Mouse (Mus musculus) yolk sac, embryonic 10.5 days (tissue): ENCODE results near the gene Marveld1.
A peak's percentile ranks its signal among the peaks of the same experiment; 100 is the strongest.

Source experiments
- DNase-seq: peaks from one replicate; pipeline ENCODE4 v3.0.0-alpha.2; 2017; ENCODE audit warnings: low spot score

Gene Marveld1

DNA sequence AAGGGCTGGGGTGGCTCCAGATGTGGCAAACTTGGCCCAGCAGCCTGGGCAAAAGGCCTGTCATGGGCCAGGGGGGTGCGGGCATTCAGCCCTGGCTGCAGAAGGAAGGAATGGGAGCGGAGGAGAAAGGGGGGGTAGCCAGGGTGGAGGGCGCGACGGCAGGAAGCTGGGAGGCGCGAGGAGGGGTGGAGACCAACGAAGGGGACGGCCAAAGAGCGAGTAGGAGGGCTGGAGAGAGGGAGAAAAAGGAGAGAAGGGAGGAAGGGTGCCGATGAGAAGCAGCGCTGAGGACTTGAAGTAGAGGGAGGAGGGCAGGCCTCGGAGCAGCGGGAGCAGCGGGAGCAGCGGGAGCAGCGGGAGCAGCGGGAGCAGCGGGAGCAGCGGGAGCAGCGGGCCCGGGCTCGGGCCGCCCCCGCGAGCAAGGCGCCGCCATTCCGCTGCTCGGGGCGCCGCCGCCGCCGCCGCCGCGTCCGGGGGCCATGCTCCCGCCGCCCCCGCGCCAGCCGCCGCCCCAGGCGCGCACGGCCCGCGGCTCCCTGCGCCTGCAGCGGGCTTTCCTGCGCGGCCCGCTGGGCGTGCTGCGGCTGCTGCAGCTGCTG lies at the start of gene Marveld1:
TSS of gene Marveld1 (plus strand) at position 231 of the 599 bp plus-strand sequence.
- DNase-seq = peak; percentile 81

GRCm38 (mm10) chr19:42099406-42099805 lies 47.8 kb upstream of the Marveld1 start:
- no peak for DNase-seq

DNA sequence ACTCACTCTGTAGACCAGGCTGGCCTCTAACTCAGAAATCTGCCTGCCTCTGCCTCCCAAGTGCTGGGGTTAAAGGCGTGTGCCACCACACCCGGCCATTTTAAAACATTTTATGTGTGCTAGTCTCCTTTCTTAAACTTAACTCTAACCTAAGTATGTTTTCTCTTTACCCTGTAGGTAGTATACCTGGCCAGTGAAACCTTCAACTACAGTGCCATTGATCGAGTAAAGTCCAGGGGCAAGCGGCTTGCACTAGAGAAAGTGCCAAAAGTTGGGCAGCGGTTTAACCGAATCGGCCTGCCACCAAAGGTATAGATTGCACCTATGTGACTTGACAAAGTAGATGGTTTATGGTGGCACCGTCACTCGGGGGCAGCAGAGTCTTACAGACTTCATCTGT lies 42.5 kb upstream of the Marveld1 start:
- DNase-seq = no peak

- no peak for DNase-seq
Measured at GRCm38 (mm10) chr19:42115783-42116335, 31.3 kb upstream of the Marveld1 start.

DNA sequence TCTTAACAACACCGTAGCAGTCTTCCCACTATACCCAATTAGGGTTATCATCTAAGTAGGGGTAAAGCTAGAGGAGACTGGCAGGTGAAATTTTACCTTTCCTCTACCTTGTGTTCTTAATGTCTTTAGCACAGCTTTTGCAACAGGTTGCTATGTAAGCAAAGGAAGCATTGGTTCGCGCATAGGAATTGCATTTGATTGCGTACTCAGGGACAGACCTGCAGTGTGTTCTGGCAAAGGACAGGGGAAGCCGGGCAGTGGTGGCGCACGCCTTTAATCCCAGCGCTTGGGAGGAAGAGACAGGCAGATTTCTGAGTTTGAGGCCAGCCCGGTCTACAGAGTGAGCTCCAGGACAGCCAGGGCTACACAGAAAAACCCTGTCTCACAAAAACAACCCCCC lies 29.1 kb upstream of the Marveld1 start:
- no peak for DNase-seq

GRCm38 (mm10) chr19:42118596-42118995 lies 28.6 kb upstream of the Marveld1 start:
- DNase-seq = no peak

- DNase-seq = no peak
Measured at GRCm38 (mm10) chr19:42120451-42120850, 26.7 kb upstream of the Marveld1 start.

DNA sequence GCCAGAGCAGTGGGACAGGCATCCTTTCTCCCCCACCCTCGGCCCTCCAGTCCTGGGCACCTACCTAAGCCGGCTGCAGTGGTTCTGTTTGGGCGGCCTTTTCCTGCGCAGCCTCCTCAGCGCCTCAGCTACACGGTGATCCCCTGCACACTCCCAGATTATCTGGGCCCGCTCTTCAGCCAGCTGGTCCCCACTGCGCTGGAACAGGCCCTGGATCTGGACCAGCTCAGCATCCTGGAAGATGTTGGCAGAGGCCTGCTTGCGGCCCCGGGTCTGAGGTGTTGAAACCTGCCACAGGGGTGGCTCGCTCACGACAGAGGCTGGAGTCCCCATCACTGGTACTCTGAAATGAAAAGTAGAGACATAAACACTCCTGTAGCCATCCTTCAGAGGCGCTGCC lies 22.5 kb upstream of the Marveld1 start:
- DNase-seq = no peak

DNA sequence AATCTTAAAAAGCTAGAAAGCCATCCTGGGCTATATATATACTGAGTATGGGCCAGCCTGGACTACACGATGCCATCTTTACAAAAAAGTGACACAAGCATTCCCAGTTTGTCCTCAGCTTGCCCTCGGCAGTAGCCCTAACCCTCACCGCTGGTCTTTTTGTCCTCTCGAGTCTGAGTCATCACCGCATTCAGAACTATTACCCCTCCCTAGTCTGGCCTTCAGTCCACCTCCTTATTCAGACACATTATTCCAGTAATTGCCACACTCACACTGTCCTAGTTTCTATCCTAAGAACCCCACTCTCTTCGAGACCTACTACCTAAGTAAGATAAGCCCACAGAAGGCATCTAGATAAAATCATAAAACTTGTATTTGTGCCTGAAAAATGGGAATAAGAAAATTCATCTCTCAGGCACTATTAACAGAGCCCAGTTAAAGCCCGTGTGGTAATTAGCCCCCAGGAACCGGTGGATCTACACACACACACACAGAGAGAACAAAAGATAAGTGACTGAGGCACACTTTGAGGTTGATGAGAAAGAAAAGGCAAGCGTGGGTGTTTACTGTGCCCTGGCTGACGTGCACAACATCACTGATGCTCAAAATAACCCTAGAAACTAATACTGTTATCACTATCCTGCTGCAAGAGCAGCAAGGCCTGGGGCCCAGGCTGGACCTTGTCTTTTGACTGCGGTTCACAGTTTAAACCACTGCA lies 21.5 kb upstream of the Marveld1 start:
- no peak for DNase-seq

GRCm38 (mm10) chr19:42126219-42126605 lies 21.0 kb upstream of the Marveld1 start:
- DNase-seq = peak; percentile 29

GRCm38 (mm10) chr19:42127024-42127423 lies 20.2 kb upstream of the Marveld1 start:
- DNase-seq = peak; percentile 57

DNA sequence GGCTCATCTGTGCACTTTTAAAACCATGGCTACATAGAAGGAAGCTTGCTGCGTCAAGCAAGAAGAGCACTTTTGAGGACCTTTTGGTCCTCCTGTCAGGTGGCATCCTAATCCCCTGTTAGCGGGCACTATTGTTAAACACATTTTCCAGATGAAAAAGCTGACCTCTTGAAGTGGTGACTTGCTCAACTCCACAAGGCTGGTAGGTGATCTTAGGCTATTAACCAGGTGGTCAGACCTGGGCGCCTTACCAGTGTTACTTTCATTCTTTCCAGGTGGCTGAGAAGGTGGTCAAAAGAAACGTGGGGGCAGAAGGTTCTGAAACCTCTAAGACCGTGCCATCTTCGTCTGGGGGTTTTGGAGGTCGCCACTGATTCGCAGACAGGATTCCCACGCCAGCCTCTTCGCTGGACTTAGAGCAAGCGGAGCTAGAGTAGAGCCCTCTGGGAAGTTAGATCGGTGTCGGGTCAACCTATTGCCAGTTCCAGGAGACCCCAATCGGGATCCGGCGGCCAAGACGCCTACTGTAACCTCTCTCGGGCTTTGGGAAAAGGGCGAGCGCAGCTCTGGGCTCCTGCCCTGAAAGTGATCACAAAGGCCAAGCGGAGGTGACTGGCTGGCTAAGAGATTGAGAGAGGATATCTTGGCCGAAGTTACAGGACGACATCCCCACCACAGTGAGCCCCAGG lies 19.0 kb upstream of the Marveld1 start:
- no peak for DNase-seq

- peak; percentile 99 for DNase-seq
Measured at GRCm38 (mm10) chr19:42128787-42129508, 18.3 kb upstream of the Marveld1 start, which contains the start of gene Avpi1. Gene Avpi1 (minus strand): TSS chr19:42129059.

DNA sequence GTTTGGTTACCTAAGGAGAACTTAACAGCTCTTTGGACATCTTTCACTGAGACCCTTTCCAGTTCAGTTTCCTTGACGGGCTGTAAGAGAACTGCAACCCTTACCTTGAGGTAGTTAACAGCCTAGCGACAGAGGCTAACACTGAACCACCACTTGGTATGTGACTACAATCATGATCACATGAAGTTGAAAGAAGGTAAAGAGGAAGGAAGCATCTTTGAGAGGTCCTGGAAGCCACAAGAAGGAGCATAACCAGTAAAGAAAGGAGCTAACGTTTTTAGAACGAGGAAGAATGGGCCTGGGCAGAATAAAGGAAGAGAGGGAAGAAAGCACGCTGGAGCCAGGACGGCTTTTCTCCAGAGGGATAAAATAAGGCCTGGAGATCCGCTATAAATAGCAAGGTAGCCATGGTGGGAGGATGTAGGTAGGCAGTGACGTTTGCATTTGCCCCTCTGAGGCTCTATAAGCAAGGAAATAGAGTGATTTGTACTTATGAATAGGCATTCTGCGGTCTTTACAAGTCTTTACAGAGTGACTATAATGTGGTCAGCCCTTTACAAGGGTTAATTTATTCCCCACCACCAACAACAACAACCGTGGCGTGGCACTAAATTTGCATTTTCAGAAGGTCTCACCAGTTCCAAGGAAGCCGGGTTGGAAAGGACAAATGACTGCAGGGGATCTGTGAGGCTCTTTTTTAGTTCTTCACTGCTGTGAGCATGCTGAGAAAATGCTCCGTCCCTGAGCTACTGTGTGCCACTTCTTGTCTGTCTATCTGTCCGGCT lies 17.5 kb upstream of the Marveld1 start:
- no peak for DNase-seq

DNA sequence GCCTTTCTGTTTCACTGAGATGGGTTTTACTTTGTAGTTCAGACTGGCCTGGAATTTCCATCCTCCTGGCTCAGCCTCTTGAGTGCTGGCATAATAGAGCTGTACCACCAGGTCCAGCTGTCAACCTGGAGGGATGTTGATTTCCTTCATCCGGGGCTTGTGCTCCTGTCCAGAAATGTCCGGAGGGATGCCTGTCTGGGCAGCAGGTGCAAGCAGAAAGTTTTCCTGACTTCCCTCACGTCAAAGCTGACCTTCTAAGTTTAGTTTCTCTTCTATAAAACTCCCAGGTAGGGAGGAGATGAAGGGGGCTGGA lies 16.9 kb upstream of the Marveld1 start:
- DNase-seq = no peak

- no peak for DNase-seq
Measured at GRCm38 (mm10) chr19:42131101-42131500, 16.1 kb upstream of the Marveld1 start.

GRCm38 (mm10) chr19:42135070-42135469 lies 12.1 kb upstream of the Marveld1 start:
- DNase-seq = no peak

DNA sequence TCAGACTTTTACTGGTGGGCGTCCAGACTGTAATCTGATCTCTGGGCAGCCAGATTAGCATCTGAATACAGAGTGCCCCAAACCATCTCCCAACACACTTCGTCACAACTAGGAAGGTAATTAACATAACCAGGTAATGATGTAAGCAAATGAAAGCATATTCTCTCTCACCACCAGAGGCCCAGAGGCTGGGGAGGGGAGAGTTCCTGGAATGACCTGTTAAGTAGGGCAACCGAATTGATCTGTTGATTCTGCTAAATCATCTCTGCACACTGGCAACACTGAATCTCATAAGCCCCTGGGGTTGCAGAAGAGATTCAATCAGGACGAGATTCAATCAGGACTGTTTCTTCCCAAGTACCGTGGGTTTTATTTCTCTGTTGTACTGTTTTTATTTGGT lies 11.1 kb upstream of the Marveld1 start:
- no peak for DNase-seq

DNA sequence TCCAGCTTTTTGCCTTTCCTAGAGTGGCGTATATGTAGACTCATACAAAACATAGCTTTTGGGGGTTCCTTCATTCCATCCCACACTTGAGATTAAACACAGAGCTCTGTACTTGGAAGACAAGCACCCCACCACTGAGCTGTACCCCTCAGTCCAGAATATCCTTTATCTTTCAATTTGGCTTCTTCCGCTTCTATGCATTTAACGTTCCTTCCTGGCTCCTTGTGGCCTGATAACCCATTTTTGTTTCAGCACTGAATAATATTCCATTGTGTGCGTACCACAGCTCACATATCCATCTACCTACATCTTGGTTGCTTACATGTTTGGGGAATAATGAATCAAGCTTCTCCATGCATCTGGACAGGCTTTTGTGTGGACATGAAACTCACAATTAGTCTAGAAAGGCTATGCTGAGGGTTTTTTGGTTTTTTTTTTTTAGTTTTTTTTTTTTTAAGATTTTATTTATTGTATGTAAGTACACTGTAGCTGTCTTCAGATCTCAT lies 10.0 kb upstream of the Marveld1 start:
- DNase-seq = no peak

- DNase-seq = no peak
Measured at GRCm38 (mm10) chr19:42138517-42139285, 8.5 kb upstream of the Marveld1 start.
